Mouse (Mus musculus): ENCODE measurements around the gene Fam219a.

- TF ChIP-seq CTCF (IDR thresholded peaks at IDR 0.05; ENCODE audit: low read depth), result no peak
- no peak for TF ChIP-seq EP300 (IDR thresholded peaks at IDR 0.05; ENCODE audit: low read depth)
Observed at GRCm38 (mm10) chr4:41520641-41521040, 48.7 kb downstream of the Fam219a start.

Data from liver, postnatal 0 days (tissue).